Mouse (Mus musculus) heart, postnatal 10 days (tissue): ENCODE results near the gene Slc38a5. TPM values are rescaled to one million over a fixed set of nuclear protein-coding genes. Genes with fewer than 3 reads are reported as not detected.
A peak's percentile ranks its signal among the peaks of the same experiment; 100 is the strongest.

ENCODE experiments used
- DNase-seq, 2 experiments: peaks; one replicate each; pipeline ENCODE4 v3.0.0; 2021
- intact Hi-C: fragments of 180-260 bp; cut with DNase I; formaldehyde crosslinking; loops from one replicate; pipeline ENCODE4 v1.15.1; 2025
- total RNA-seq, 2 experiments: library from RNA; stranded (reverse); gene quantifications; 2 replicates each; pipeline ENCODE4 v1.2.3; 2021

Gene Slc38a5
- 1 to 10 TPM; 1.3 to 1.8 TPM for total RNA-seq

- intact Hi-C loops, result no loop called here
Measured at GRCm38 (mm10) chrX:8271083-8271820, at the start of gene Slc38a5. Gene Slc38a5 (plus strand): TSS chrX:8271133.

DNA sequence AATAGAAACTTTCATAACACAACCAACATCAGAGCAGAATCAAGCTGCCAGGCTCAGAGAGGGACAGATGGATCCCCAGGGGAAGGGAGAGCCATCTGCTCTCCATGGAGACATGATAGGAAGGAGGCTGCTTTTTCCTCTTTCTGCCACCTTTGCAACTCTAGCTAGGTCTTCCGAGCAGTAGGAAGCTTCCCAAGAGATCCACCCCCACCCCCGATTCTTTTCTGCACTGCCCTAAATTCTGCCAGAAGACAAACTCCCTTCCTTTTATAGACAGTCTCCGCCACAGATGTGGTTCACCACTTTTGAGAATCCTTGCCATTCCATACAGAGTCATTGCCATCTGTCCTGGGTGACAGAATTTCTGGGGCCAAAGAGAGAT, 48.6 kb upstream of the Slc38a5 start:
- no peak for DNase-seq

More at GRCm38 (mm10) chrX:8271083-8271820, at the start of gene Slc38a5:
- no peak for DNase-seq

GRCm38 (mm10) chrX:8222678-8223421, 48.1 kb upstream of the Slc38a5 start:
- DNase-seq, result peak; percentile 2 to 5
- intact Hi-C loops, result no loop called here

More for the DNA sequence above, 48.6 kb upstream of the Slc38a5 start:
- intact Hi-C loops, result no loop called here

GRCm38 (mm10) chrX:8223473-8223872, 47.5 kb upstream of the Slc38a5 start:
- DNase-seq, result no peak
- intact Hi-C loops, result no loop called here

GRCm38 (mm10) chrX:8230272-8230671, 40.7 kb upstream of the Slc38a5 start:
- DNase-seq, result no peak
- intact Hi-C loops, result no loop called here

GRCm38 (mm10) chrX:8233602-8234001, 37.3 kb upstream of the Slc38a5 start:
- no peak for DNase-seq
- intact Hi-C loops, result no loop called here

DNA sequence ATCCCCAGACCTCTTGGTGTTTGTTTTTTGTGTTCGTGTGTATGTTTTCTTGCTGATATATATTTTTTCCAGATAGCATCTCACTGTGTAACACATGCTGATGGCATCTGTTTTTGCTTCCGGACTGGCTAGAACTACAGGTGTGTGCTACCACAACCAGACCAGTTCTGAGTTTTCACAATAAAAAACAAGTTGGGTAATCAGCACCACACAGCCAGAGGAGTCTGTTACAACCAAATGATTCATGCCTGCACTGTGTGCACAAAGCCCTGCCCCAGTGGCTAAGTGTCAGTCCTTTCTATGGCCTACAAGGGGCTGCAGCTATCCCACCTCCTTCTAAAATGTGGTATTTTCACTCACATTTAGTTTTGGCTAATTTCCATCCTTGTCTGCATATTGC, 34.2 kb upstream of the Slc38a5 start:
- no peak for DNase-seq
- intact Hi-C loops, result no loop called here

DNA sequence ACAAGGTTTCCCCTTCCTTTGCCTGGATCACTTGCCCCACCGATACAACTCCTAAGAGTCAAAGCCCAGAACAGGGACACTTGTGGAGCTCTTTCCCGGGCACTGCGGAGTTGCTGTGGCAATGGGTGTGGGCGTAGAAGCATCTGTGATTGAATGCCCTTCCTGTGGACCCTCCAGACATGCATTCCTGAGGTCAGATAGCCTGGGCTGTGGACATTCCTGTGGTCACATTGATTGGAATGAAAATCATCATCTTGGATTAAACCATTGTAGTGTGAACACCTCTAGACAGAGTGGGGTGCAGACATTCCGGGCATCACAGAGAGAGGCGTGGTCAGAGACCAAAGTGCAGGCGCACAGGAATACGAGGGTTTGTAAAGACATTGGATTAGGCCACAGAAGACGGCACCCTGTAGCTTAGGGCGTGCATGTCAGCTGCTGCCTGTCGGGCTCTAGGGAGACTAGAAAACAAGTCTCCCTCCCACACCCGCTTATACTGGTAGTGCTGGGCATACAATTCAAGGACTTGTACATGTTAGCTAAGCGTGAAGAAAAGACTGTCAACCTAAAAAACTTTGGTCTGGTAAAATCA, 32.0 kb upstream of the Slc38a5 start:
- intact Hi-C loops, result no loop called here
- no peak for DNase-seq

DNA sequence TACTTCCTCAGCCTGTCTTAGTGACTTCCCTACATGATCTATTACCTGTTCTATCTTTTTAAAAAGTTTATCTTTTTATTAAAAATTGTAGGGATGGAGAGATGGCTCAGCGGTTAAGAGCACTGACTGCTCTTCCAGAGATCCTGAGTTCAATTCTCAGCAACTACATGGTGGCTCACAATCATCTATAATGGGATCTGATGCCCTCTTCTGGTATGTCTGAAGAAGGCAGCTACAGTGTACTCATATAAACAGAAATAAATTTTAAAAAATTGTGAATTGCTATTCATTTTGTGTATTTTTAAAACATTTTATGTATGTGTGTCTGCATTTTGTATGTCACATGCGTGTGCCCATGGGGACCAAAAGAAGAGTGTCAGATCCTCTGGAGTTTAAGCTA, 23.3 kb upstream of the Slc38a5 start:
- intact Hi-C loops, result loop anchor here (5.0 kb wide), 1 partner anchor 40 kb away; the partner anchor contains the start of gene Porcn
- no peak for DNase-seq

GRCm38 (mm10) chrX:8248542-8249120, 22.3 kb upstream of the Slc38a5 start:
- intact Hi-C loops, result loop anchor here (5.0 kb wide), 1 partner anchor 41 kb away; the partner anchor contains the start of gene Porcn
- no peak for DNase-seq

GRCm38 (mm10) chrX:8251789-8252333, 19.1 kb upstream of the Slc38a5 start:
- intact Hi-C loops, result loop anchor here (5.0 kb wide), 1 partner anchor 60 kb away; the partner anchor contains the start of gene Ebp
- DNase-seq, result no peak

GRCm38 (mm10) chrX:8252334-8253285, 18.3 kb upstream of the Slc38a5 start, which contains the start of gene Ftsj1:
Gene Ftsj1 (minus strand): TSS chrX:8252406.
- intact Hi-C loops, result loop anchor here (5.0 kb wide), 1 partner anchor 60 kb away; the partner anchor contains the start of gene Ebp
- DNase-seq, result peak; percentile 84 to 87

DNA sequence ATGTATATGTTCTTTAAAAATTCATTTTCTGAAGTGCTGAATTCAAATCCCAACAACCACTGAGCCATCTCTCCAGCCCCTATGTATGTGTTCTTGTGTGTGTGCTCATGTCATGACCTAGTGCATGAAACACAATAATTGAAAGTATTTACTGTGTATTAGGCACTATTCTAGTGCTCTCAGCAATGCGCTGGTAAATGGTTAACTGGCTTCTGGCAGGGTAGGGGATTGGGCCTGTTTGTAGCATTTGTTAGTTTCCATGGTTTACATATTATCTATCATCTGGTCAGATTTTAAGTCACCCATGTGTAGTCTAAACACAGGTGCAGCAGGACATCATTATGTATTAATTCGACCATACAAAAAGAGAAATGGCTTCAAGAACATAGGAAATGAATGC, 17.2 kb upstream of the Slc38a5 start:
- intact Hi-C loops, result loop anchor here (5.0 kb wide), 1 partner anchor 61 kb away; the partner anchor contains the start of gene Ebp
- no peak for DNase-seq

DNA sequence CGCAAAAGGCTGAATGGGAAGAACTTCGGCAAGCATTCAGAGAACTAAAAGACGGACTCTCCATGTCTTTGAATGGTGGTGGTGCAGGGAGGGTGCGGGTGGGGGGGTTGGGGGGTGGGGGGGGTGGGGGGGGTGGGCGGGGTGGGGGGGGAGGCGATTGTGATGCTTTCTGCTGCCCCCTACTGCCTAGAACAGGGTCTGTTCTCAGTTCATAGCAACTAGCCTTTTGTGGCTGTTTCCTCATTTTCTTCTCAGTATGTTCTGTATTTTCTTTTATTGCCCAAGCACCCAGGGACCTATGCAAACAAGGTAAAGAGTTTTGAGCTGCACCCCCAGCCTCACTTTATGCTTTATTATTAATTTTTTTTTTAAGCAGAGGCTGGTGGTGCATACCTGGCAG, 15.1 kb upstream of the Slc38a5 start:
- DNase-seq, result no peak
- intact Hi-C loops, result no loop called here

GRCm38 (mm10) chrX:8259478-8259877, 11.5 kb upstream of the Slc38a5 start:
- DNase-seq, result no peak
- intact Hi-C loops, result no loop called here

GRCm38 (mm10) chrX:8263156-8263804, 7.7 kb upstream of the Slc38a5 start:
- intact Hi-C loops, result no loop called here
- DNase-seq, result no peak

DNA sequence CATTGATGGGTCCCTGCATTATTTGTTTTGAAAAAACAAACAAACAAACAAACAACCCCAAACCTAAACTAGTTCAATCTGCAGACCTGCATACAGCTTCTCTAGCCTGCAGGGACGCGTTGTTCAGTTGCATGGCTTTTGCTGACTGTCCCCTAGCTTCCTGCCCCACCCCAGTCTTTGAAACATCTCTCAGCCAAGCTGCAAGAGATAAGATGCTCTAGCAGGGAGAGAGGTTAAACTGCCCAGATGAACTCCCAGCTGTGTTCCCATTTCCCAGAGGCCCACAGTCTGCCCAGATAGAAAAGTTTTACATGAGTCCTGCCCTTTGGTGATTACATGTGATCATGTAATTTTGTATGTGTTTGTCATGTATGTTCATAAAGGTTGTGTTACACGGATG, 6.7 kb upstream of the Slc38a5 start:
- intact Hi-C loops, result no loop called here
- no peak for DNase-seq

- intact Hi-C loops, result no loop called here
- no peak for DNase-seq
Measured at GRCm38 (mm10) chrX:8272000-8272399, 1.1 kb downstream of the Slc38a5 start.

DNA sequence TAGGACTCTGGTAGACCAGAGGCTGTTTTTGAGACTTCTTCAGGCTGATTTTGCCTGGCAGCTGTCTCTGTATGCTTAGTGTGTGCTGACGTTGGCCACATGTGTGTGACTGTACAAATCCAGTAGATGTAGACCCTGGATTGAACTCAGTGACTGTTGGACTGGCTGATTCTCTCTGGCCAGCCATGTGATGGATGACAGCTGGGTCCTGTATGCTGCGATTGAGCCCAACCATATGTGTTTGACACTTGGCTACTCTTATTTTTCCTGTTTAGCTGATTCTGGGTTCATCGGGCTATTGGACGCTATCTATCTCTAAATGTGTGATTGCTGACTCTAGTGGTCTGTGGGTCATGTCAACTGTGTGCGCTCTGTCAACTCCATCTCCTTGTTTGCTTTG, 3.1 kb downstream of the Slc38a5 start:
- intact Hi-C loops, result no loop called here
- peak; percentile 34 to 43 for DNase-seq
